Mouse (Mus musculus) heart, postnatal 36 days (tissue): ENCODE measurements around the gene Fkbp7. TPM values are rescaled to one million over a fixed set of nuclear protein-coding genes. Genes with fewer than 3 reads are reported as not detected.

Experiments used
- total RNA-seq, 2 experiments: library from RNA; stranded (reverse); gene quantifications; 2 replicates each; pipeline ENCODE4 v1.2.3; 2021

The Fkbp7 gene
- total RNA-seq, 2 experiments from 2014 or later = 19.9 to 24.0 TPM

Other genes starting within 250 kb of the Fkbp7 start
- gene Prkra, start 25.1 kb downstream of the Fkbp7 start, total RNA-seq = 10 to 100 TPM; 11.9 to 14.9 TPM
- gene Pjvk, start 24.6 kb downstream of the Fkbp7 start, total RNA-seq = not detected
- gene Plekha3, start 2.2 kb upstream of the Fkbp7 start, total RNA-seq = 10 to 100 TPM; 19.4 to 20.0 TPM